Mouse (Mus musculus) embryonic facial prominence, embryonic 12.5 days (tissue): ENCODE results near the gene Mrpl55. TPM values are rescaled to one million over a fixed set of nuclear protein-coding genes. Genes with fewer than 3 reads are reported as not detected.

Experiments
- ATAC-seq: fragments of 200-750 bp; cut with Nextera tagmentation; 2 replicates; pipeline ENCODE4 v1.8.0; 2017; ENCODE audit not compliant: insufficient number of reproducible peaks, insufficient read depth, low FRiP score, low TSS enrichment
- H3K27ac ChIP-seq: fragments of 300-500 bp; sonication (generic); 2 replicates; pipeline ENCODE4 v1.5.1; 2016; ENCODE audit warnings: mild to moderate bottlenecking
- H3K27me3 ChIP-seq: fragments of 300-500 bp; sonication (generic); 2 replicates; pipeline ENCODE4 v1.6.1; 2016; ENCODE audit warnings: mild to moderate bottlenecking, moderate library complexity
- H3K36me3 ChIP-seq: fragments of 300-500 bp; sonication (generic); 2 replicates; pipeline ENCODE4 v1.6.1; 2016; ENCODE audit warnings: mild to moderate bottlenecking
- H3K4me1 ChIP-seq: fragments of 300-500 bp; sonication (generic); 2 replicates; pipeline ENCODE4 v1.6.1; 2016
- H3K4me2 ChIP-seq: fragments of 300-500 bp; sonication (generic); replicated peaks from 2 replicates; pipeline ENCODE4 v1.6.1; 2016; ENCODE audit warnings: mild to moderate bottlenecking, moderate library complexity
- H3K4me3 ChIP-seq: fragments of 300-500 bp; sonication (generic); 2 replicates; pipeline ENCODE4 v1.5.1; 2016; ENCODE audit warnings: mild to moderate bottlenecking
- H3K9ac ChIP-seq: fragments of 300-500 bp; sonication (generic); 2 replicates; pipeline ENCODE4 v1.6.1; 2016; ENCODE audit warnings: mild to moderate bottlenecking, moderate library complexity
- H3K9me3 ChIP-seq: fragments of 300-500 bp; sonication (generic); 2 replicates; pipeline ENCODE4 v1.6.1; 2016; ENCODE audit warnings: mild to moderate bottlenecking, moderate library complexity
- WGBS: fragments of 180-500 bp; shearing (Covaris S2); methylation state at CpG from one replicate; pipeline ENCODE4 v1.1.7; 2016; 5-methylcytosine and 5-hydroxymethylcytosine counted together
- polyA plus RNA-seq: library from polyadenylated mRNA; unstranded; fragments of >200 nt; fragmentation: Nextera tagmentation; extraction: Ambion mirVana; gene quantifications from 2 replicates; pipeline ENCODE4 v1.2.1, GENCODE M21; 2016

Mrpl55 gene
- polyA plus RNA-seq, 1 experiment from 2014 or later: 90.9 TPM

DNA sequence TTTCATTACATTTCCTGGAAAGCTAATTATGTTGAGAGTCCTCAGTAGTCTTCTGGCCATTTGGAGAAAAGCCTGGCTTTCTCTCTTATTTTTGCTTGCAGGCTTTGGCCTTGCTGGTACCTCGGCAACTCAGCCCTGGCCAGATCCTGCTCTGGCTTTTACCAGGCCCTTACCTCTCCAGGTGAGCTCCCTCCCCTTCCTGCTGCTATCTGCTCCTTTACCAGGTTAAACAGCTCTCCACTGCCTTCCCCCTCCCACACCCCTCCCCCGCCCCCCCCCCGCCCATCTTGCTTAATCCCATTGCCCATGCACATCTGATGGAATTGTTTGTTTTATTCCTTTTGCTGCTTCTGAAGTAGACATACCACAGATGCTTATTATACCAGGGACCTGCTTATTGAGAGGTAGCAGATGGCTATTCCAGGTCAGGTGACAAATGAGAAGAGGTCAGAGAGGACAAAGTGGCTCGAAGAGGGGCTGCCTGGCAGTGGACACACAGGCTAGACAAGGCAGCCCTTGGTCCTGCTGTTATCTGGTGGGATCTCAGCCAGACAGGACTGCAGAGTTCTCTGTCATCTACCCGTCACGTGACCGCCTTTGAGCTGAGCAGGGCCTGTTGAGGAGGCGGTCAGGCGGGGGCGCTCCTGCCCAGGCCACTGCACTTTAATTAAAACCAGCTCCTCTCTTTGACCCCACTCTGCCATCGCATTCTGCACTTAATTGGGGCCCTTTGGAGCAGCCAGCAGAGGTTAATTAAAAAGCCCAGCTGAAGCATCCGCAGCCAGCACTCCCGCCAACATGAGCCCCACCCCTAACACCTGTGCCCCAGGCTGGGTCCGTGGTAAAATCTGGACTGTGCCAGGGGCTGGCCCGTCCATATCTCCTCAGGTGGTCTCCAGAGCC, 36.5 kb downstream of the Mrpl55 start:
- WGBS: 4% methylated on average over 14 of the region's 15 CpGs
- no peaks in the 10 kb centered on the region for H3K9me3 ChIP-seq
- H3K4me2 ChIP-seq: no peak overlapping the region
- H3K9ac ChIP-seq: no peak overlapping the region
- H3K27me3 ChIP-seq: peaks cover 14% of the 10 kb centered on the region; the same call in 1 of the 2 replicates
- peaks cover 8% of the 10 kb centered on the region for H3K4me1 ChIP-seq
- no peak overlapping the region for H3K27ac ChIP-seq
- H3K36me3 ChIP-seq: no peaks in the 10 kb centered on the region
- no peak overlapping the region for H3K4me3 ChIP-seq
- ATAC-seq: 0 out of 2 replicates have a peak, but pooled peaks have one; percentile 28

GRCm38 (mm10) chr11:59239428-59239785, 37.1 kb downstream of the Mrpl55 start:
- H3K4me1 ChIP-seq: peaks cover 8% of the 10 kb centered on the region
- no peak overlapping the region for H3K9ac ChIP-seq
- no peak overlapping the region for H3K27ac ChIP-seq
- WGBS: 43% methylated on average over 4 of the region's 4 CpGs
- peaks cover 18% of the 10 kb centered on the region; the same call in 1 of the 2 replicates for H3K27me3 ChIP-seq
- no peak overlapping the region for H3K4me2 ChIP-seq
- no peaks in the 10 kb centered on the region for H3K36me3 ChIP-seq
- ATAC-seq: peak; percentile 47; the same call in 1 of the 2 replicates
- no peaks in the 10 kb centered on the region for H3K9me3 ChIP-seq
- no peak overlapping the region for H3K4me3 ChIP-seq

GRCm38 (mm10) chr11:59239796-59240195, 37.5 kb downstream of the Mrpl55 start:
- peaks cover 21% of the 10 kb centered on the region; the same call in 1 of the 2 replicates for H3K27me3 ChIP-seq
- H3K9ac ChIP-seq: no peak overlapping the region
- H3K4me2 ChIP-seq: no peak overlapping the region
- no peaks in the 10 kb centered on the region for H3K9me3 ChIP-seq
- no peak overlapping the region for H3K27ac ChIP-seq
- peaks cover 8% of the 10 kb centered on the region for H3K4me1 ChIP-seq
- no peaks in the 10 kb centered on the region for H3K36me3 ChIP-seq
- H3K4me3 ChIP-seq: no peak overlapping the region
- WGBS: 71% methylated on average over 4 of the region's 4 CpGs
- ATAC-seq: no peak

- ATAC-seq: no peak
- H3K9me3 ChIP-seq: no peaks in the 10 kb centered on the region
- H3K4me3 ChIP-seq: no peak overlapping the region
- H3K9ac ChIP-seq: no peak overlapping the region
- H3K4me1 ChIP-seq: peaks cover 8% of the 10 kb centered on the region
- 41% methylated on average over 3 of the region's 3 CpGs for WGBS
- no peaks in the 10 kb centered on the region for H3K36me3 ChIP-seq
- no peak overlapping the region for H3K27ac ChIP-seq
- H3K4me2 ChIP-seq: no peak overlapping the region
- H3K27me3 ChIP-seq: peaks cover 21% of the 10 kb centered on the region; the same call in 1 of the 2 replicates
Measured at GRCm38 (mm10) chr11:59241841-59242240, 39.6 kb downstream of the Mrpl55 start.

- 40% methylated on average over 6 of the region's 6 CpGs for WGBS
- H3K27me3 ChIP-seq: peaks cover 21% of the 10 kb centered on the region; the same call in 1 of the 2 replicates
- no peak overlapping the region for H3K4me2 ChIP-seq
- no peaks in the 10 kb centered on the region for H3K36me3 ChIP-seq
- no peak overlapping the region for H3K27ac ChIP-seq
- no peaks in the 10 kb centered on the region for H3K9me3 ChIP-seq
- no peak for ATAC-seq
- H3K4me1 ChIP-seq: peaks cover 4% of the 10 kb centered on the region
- H3K9ac ChIP-seq: no peak overlapping the region
- H3K4me3 ChIP-seq: no peak overlapping the region
Measured at GRCm38 (mm10) chr11:59243856-59244255, 41.6 kb downstream of the Mrpl55 start.

DNA sequence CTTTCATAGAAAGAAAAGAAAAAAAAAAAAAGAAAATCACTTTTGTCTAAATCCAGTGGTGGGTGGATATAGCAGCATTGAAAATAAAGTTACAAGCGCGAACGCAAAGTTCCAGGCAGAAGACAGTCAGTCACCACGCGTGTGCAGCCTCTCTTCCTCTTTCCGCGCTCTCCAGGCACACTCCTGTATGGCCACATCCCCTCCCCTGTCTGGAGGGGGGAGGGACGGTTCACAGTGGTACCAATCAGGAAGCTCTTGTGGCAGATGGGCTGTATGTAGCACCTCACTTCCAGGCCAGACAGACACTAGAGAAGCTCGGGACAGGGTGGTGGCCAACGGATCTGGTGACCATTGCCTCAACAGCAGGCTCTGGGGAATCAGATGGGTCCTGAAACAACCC, 45.8 kb downstream of the Mrpl55 start:
- H3K36me3 ChIP-seq: no peaks in the 10 kb centered on the region
- whole genome bisulfite sequencing: 63% methylated on average over 10 of the region's 10 CpGs
- no peak overlapping the region for H3K4me3 ChIP-seq
- peaks cover 26% of the 10 kb centered on the region for H3K27me3 ChIP-seq
- no peaks in the 10 kb centered on the region for H3K9me3 ChIP-seq
- H3K27ac ChIP-seq: no peak overlapping the region
- H3K4me1 ChIP-seq: no peaks in the 10 kb centered on the region
- H3K9ac ChIP-seq: no peak overlapping the region
- H3K4me2 ChIP-seq: no peak overlapping the region
- ATAC-seq: no peak

Other genes starting within 250 kb of the Mrpl55 start
- 36.3 and 40.0 TPM in 2 replicates for gene Hist3h2a, start 247.8 kb upstream of the Mrpl55 start, polyA plus RNA-seq
- gene Trim17, start 247.8 kb upstream of the Mrpl55 start, polyA plus RNA-seq: 0.51 and 0.55 TPM in 2 replicates
- 22.7 and 23.3 TPM in 2 replicates for gene Trim11, start 224.4 kb upstream of the Mrpl55 start, polyA plus RNA-seq
- 0.28 and 0.69 TPM in 2 replicates for gene Obscn, start 66.1 kb upstream of the Mrpl55 start, polyA plus RNA-seq
- gene Iba57, start 38.7 kb upstream of the Mrpl55 start, polyA plus RNA-seq: 3.8 TPM in 2 replicates
- 0.50 and 1.00 TPM in 2 replicates for gene Gjc2, start 19.3 kb upstream of the Mrpl55 start, polyA plus RNA-seq
- gene Guk1, start 10.3 kb upstream of the Mrpl55 start, polyA plus RNA-seq: 124 and 125 TPM in 2 replicates
- gene 2310033P09Rik, start 5.8 kb downstream of the Mrpl55 start, polyA plus RNA-seq: 36.2 and 40.5 TPM in 2 replicates
- gene Arf1, start 25.8 kb downstream of the Mrpl55 start, polyA plus RNA-seq: 637 TPM in 2 replicates
- gene Wnt3a, start 88.3 kb downstream of the Mrpl55 start, polyA plus RNA-seq: 1.8 and 2.6 TPM in 2 replicates
- gene Wnt9a, start 104.4 kb downstream of the Mrpl55 start, polyA plus RNA-seq: 5.9 and 7.1 TPM in 2 replicates
- gene Prss38, start 173.2 kb downstream of the Mrpl55 start, polyA plus RNA-seq: not detected in 2 replicates
- 18.8 and 19.3 TPM in 2 replicates for gene Jmjd4, start 247.6 kb downstream of the Mrpl55 start, polyA plus RNA-seq
- gene Snap47, start 248.7 kb downstream of the Mrpl55 start, polyA plus RNA-seq: 157 and 169 TPM in 2 replicates